Mouse (Mus musculus) midbrain, embryonic 16.5 days (tissue): ENCODE measurements at regions not wholly inside any gene's neighbourhood (a gene's known extent, or its start where the extent isn't known, plus 50 kb on each side); places are given as distances from the start of the nearest gene placed in this dataset.
"Not testable (repeated sequence)": the region's sequence is repeated elsewhere in the genome, so short reads cannot be mapped to it uniquely, and the experiment has no call there.

Source experiments
- ATAC-seq: fragments of 200-750 bp; cut with Nextera tagmentation; 2 replicates; pipeline ENCODE4 v1.8.0; 2017; ENCODE audit warnings: moderate TSS enrichment
- H3K27ac ChIP-seq: fragments of 300-500 bp; sonication (generic); 2 replicates; pipeline ENCODE4 v1.5.1; 2014; ENCODE audit warnings: mild to moderate bottlenecking, low read length, mixed read lengths
- H3K27me3 ChIP-seq: fragments of 300-500 bp; sonication (generic); 2 replicates; pipeline ENCODE4 v1.6.1; 2014; ENCODE audit warnings: low read depth, low read length, mixed read lengths; ENCODE audit not compliant: control insufficient read depth, insufficient read depth
- H3K36me3 ChIP-seq: fragments of 300-500 bp; sonication (generic); 2 replicates; pipeline ENCODE4 v1.6.1; 2014; ENCODE audit warnings: mild to moderate bottlenecking, low read length, moderate library complexity, mixed read lengths; ENCODE audit not compliant: control insufficient read depth, insufficient read depth
- H3K4me1 ChIP-seq: fragments of 300-500 bp; sonication (generic); 2 replicates; pipeline ENCODE4 v1.6.1; 2014; ENCODE audit warnings: mild to moderate bottlenecking, low read length, mixed read lengths; ENCODE audit not compliant: control insufficient read depth, insufficient read depth
- H3K4me2 ChIP-seq: fragments of 300-500 bp; sonication (generic); 2 replicates; pipeline ENCODE4 v1.6.1; 2014; ENCODE audit warnings: mild to moderate bottlenecking, low read length, mixed read lengths
- H3K4me3 ChIP-seq: fragments of 300-500 bp; sonication (generic); 2 replicates; pipeline ENCODE4 v1.5.1; 2014; ENCODE audit warnings: low read depth, mild to moderate bottlenecking, low read length, moderate library complexity, mixed read lengths
- H3K9ac ChIP-seq: fragments of 300-500 bp; sonication (generic); 2 replicates; pipeline ENCODE4 v1.6.1; 2014; ENCODE audit warnings: low read depth, low read length, mixed read lengths
- H3K9me3 ChIP-seq: fragments of 300-500 bp; sonication (generic); replicated peaks from 2 replicates; pipeline ENCODE4 v1.6.1; 2014; ENCODE audit warnings: mild to moderate bottlenecking, low read length, mixed read lengths; ENCODE audit not compliant: control insufficient read depth, poor library complexity, severe bottlenecking
- WGBS: fragments of 180-500 bp; shearing (Covaris S2); extraction: QIAGEN DNeasy Blood & Tissue Kit; methylation state at CpG from one replicate; pipeline ENCODE4 v1.1.7; 2014; 5-methylcytosine and 5-hydroxymethylcytosine counted together

DNA sequence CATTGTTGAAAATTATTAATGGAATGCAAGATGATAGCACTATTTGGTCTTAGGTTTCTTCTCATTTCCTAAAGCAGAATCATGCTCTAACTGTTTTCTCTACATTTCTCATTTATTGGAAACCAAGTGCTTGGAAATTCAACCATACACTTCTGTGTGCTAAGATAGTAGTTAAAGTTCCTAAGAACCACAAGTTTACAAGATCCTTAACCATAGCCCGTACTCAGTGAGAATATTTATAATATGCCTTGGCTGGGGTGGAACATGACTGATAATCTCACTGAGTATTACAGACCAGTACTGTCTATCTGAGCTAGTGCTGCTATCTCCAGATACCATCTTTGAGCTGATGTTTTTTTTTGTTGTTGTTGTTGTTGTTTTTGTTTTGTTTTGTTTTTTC lies 236.9 kb upstream of the Tmem196 start:
- not testable (repeated sequence) for H3K27ac ChIP-seq, H3K4me1 ChIP-seq, H3K36me3 ChIP-seq, H3K27me3 ChIP-seq, H3K9me3 ChIP-seq, H3K4me2 ChIP-seq, ATAC-seq, H3K9ac ChIP-seq, H3K4me3 ChIP-seq
- WGBS = 97% methylated on average over 1 of the region's 1 CpGs

DNA sequence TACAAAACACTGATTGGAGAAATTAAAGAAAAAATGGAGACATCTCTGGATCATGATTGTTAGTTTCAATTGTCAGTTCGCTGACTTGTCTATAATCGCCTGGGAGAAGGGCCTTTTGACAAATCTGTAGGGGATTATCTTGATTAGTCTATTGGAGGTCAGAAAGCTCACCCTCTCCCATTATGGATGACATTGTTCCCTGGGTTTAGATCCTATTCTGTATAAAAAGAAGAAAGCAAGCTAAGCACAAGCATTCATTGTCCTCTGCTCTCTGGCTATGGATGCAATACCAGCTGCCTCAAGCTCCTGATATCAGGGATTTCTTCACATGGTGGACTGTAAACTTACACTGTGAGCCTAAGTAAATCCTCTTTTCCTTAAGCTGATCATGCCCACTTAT lies 214.8 kb upstream of the Tmem196 start:
- no peak overlapping the region for H3K4me2 ChIP-seq
- H3K4me3 ChIP-seq = no peak overlapping the region
- H3K4me1 ChIP-seq = no peaks in the 10 kb centered on the region
- H3K9ac ChIP-seq = no peak overlapping the region
- H3K27me3 ChIP-seq = no peaks in the 10 kb centered on the region
- no peaks in the 10 kb centered on the region for H3K36me3 ChIP-seq
- 8% methylated on average over 2 of the region's 2 CpGs for WGBS
- H3K27ac ChIP-seq = no peak overlapping the region
- H3K9me3 ChIP-seq = no peaks in the 10 kb centered on the region
- ATAC-seq = no peak

- Histone ChIP-seq H3K9me3 (no peaks in the 10 kb centered on the region), H3K36me3 (no peaks in the 10 kb centered on the region), H3K27ac (no peak overlapping the region), H3K4me3 (no peak overlapping the region), H3K9ac (no peak overlapping the region), H3K4me2 (no peak overlapping the region), H3K4me1 (no peaks in the 10 kb centered on the region), H3K27me3 (no peaks in the 10 kb centered on the region)
- no peak for ATAC-seq
- WGBS = 22% methylated on average over 1 of the region's 1 CpGs
Observed at GRCm38 (mm10) chr12:119762580-119762979, 183.0 kb upstream of the Tmem196 start.

- Histone ChIP-seq H3K4me1 (no peaks in the 10 kb centered on the region), H3K36me3 (no peaks in the 10 kb centered on the region), H3K4me2 (no peak overlapping the region), H3K4me3 (no peak overlapping the region), H3K27me3 (no peaks in the 10 kb centered on the region), H3K9me3 (no peaks in the 10 kb centered on the region), H3K27ac (no peak overlapping the region), H3K9ac (no peak overlapping the region)
- ATAC-seq = no peak
- 66% methylated on average over 2 of the region's 2 CpGs for WGBS
Observed at GRCm38 (mm10) chr12:119763292-119763976, 182.2 kb upstream of the Tmem196 start.

DNA sequence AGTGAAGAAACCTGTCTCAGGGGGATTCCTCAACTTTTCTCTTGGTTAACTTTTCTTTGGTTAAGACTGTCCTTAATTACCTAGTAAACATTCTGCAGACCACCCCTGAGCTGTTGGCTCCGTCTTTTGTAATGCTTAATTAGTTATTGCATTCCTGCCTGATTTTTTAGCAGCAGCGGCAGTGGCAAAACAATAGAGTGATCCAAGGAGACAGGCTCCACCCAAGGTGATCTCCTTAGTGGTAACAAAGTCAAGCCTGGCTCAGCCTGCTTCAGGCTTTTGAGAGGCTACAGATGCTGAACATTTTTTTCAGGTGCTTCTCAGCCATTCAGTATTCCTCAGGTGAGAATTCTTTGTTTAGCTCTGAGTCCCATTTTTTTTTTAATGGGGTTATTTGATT lies 168.1 kb upstream of the Tmem196 start:
- Histone ChIP-seq H3K4me3 (no peak overlapping the region), H3K27ac (no peak overlapping the region), H3K4me2 (no peak overlapping the region), H3K36me3 (no peaks in the 10 kb centered on the region), H3K4me1 (no peaks in the 10 kb centered on the region), H3K9me3 (no peaks in the 10 kb centered on the region), H3K27me3 (no peaks in the 10 kb centered on the region), H3K9ac (no peak overlapping the region)
- ATAC-seq = no peak
- 19% methylated on average over 2 of the region's 2 CpGs for WGBS

- H3K9ac ChIP-seq = no peak overlapping the region
- H3K4me2 ChIP-seq = no peak overlapping the region
- no peaks in the 10 kb centered on the region for H3K36me3 ChIP-seq
- no peaks in the 10 kb centered on the region for H3K9me3 ChIP-seq
- ATAC-seq = no peak
- H3K27me3 ChIP-seq = no peaks in the 10 kb centered on the region
- H3K27ac ChIP-seq = no peak overlapping the region
- no peak overlapping the region for H3K4me3 ChIP-seq
- H3K4me1 ChIP-seq = no peaks in the 10 kb centered on the region
- WGBS = 76% methylated on average over 1 of the region's 1 CpGs
Observed at GRCm38 (mm10) chr12:119807692-119808091, 137.9 kb upstream of the Tmem196 start.

GRCm38 (mm10) chr12:119816225-119816624 lies 129.4 kb upstream of the Tmem196 start:
- Histone ChIP-seq H3K4me1 (no peaks in the 10 kb centered on the region), H3K9ac (no peak overlapping the region), H3K36me3 (no peaks in the 10 kb centered on the region), H3K27me3 (no peaks in the 10 kb centered on the region), H3K4me3 (no peak overlapping the region), H3K27ac (no peak overlapping the region), H3K9me3 (no peaks in the 10 kb centered on the region), H3K4me2 (no peak overlapping the region)
- ATAC-seq = no peak

DNA sequence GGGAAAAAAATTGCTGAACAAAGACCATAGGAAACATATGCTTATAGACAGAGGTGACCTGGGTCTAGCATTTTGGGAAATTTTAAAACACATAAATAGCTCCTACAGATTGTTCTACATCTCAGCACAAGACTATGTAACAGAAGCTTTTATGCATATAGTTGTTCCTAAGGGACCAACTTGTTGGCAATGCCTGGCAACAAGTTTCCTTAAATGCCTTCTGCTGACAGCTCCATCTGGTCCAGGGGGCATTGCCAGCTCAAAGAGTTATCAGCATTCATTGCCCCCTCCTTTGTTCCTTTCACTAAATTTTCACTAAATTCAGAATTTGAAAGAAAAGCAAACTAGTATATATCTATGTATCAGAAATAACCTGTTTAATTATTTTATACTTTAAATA lies 106.5 kb upstream of the Tmem196 start:
- ATAC-seq = no peak
- Histone ChIP-seq H3K4me2 (no peak overlapping the region), H3K4me1 (no peaks in the 10 kb centered on the region), H3K9ac (no peak overlapping the region), H3K27ac (no peak overlapping the region), H3K9me3 (no peaks in the 10 kb centered on the region), H3K27me3 (no peaks in the 10 kb centered on the region), H3K4me3 (no peak overlapping the region), H3K36me3 (no peaks in the 10 kb centered on the region)

DNA sequence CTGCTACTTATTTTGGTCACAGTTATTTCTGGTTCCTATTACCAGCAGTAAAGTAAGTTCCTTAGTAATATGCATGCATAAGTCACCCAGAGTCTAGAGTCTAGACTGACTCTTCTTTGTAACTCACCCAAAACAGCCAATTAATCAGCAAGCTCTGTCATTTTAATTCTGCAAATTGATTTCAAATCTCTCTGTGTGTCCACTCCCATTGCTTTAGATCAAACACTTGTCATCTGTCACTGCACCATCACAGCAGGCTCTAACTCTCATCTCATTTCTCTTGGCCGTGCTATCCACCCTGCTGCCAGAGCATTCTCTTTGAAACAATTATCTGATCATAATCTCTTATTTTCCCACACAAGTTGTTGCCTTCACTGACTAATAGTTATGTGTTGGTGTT lies 63.9 kb upstream of the Tmem196 start:
- no peaks in the 10 kb centered on the region for H3K4me1 ChIP-seq
- no peak overlapping the region for H3K4me2 ChIP-seq
- H3K27me3 ChIP-seq = no peaks in the 10 kb centered on the region
- H3K9ac ChIP-seq = no peak overlapping the region
- no peaks in the 10 kb centered on the region for H3K9me3 ChIP-seq
- no peak overlapping the region for H3K27ac ChIP-seq
- peak; percentile 54 for ATAC-seq
- H3K4me3 ChIP-seq = no peak overlapping the region
- H3K36me3 ChIP-seq = no peaks in the 10 kb centered on the region
- 32% methylated on average over 1 of the region's 1 CpGs for WGBS
